Mouse (Mus musculus): ENCODE data around the gene Il6st. TPM values are rescaled to one million over a fixed set of nuclear protein-coding genes. Genes with fewer than 3 reads are reported as not detected.
A peak's percentile ranks its signal among the peaks of the same experiment; 100 is the strongest.

Gene Il6st
- polyA plus RNA-seq, 1 experiment: 65.0 TPM

- no peak overlapping the region for H3K4me3 ChIP-seq (ENCODE audit: low read depth, low read length)
- no peak overlapping the region for H3K9ac ChIP-seq (ENCODE audit: low read depth, poor library complexity, severe bottlenecking)
- no peaks in the 10 kb centered on the region for H3K9me3 ChIP-seq (replicated peaks; ENCODE audit: control insufficient read depth, insufficient read depth, low read length, poor library complexity, severe bottlenecking)
- H3K4me1 ChIP-seq (ENCODE audit: control insufficient read depth, insufficient read depth, low read length): no peaks in the 10 kb centered on the region
- no peaks in the 10 kb centered on the region for H3K27me3 ChIP-seq (ENCODE audit: control insufficient read depth, insufficient read depth, low read length, poor library complexity, severe bottlenecking)
- TF ChIP-seq EP300 (IDR thresholded peaks at IDR 0.05; ENCODE audit: insufficient read depth, low read depth, low read length) (no peak), CTCF (IDR thresholded peaks at IDR 0.05; ENCODE audit: low read depth, low read length) (peak; percentile 71), POLR2A (IDR thresholded peaks at IDR 0.05; ENCODE audit: insufficient read depth, low read length) (no peak)
- no peak overlapping the region for H3K27ac ChIP-seq (ENCODE audit: insufficient read depth, low read length)
- H3K36me3 ChIP-seq (ENCODE audit: control insufficient read depth, insufficient read depth, low read length, poor library complexity, severe bottlenecking): no peaks in the 10 kb centered on the region
Measured at GRCm38 (mm10) chr13:112529893-112530292, 66.0 kb downstream of the Il6st start.

GRCm38 (mm10) chr13:112532235-112532634 is 68.4 kb downstream of the Il6st start:
- TF ChIP-seq POLR2A (IDR thresholded peaks at IDR 0.05; ENCODE audit: insufficient read depth, low read length): no peak
- no peak for TF ChIP-seq EP300 (IDR thresholded peaks at IDR 0.05; ENCODE audit: insufficient read depth, low read depth, low read length)
- no peak for TF ChIP-seq CTCF (IDR thresholded peaks at IDR 0.05; ENCODE audit: low read depth, low read length)
- H3K4me3 ChIP-seq (ENCODE audit: low read depth, low read length): no peak overlapping the region
- no peaks in the 10 kb centered on the region for H3K27me3 ChIP-seq (ENCODE audit: control insufficient read depth, insufficient read depth, low read length, poor library complexity, severe bottlenecking)
- H3K9ac ChIP-seq (ENCODE audit: low read depth, poor library complexity, severe bottlenecking): no peak overlapping the region
- no peaks in the 10 kb centered on the region for H3K9me3 ChIP-seq (replicated peaks; ENCODE audit: control insufficient read depth, insufficient read depth, low read length, poor library complexity, severe bottlenecking)
- no peak overlapping the region for H3K27ac ChIP-seq (ENCODE audit: insufficient read depth, low read length)
- H3K4me1 ChIP-seq (ENCODE audit: control insufficient read depth, insufficient read depth, low read length): no peaks in the 10 kb centered on the region
- H3K36me3 ChIP-seq (ENCODE audit: control insufficient read depth, insufficient read depth, low read length, poor library complexity, severe bottlenecking): no peaks in the 10 kb centered on the region

- Histone ChIP-seq H3K9me3 (replicated peaks; ENCODE audit: control insufficient read depth, insufficient read depth, low read length, poor library complexity, severe bottlenecking) (no peaks in the 10 kb centered on the region), H3K27ac (ENCODE audit: insufficient read depth, low read length) (no peak overlapping the region), H3K4me1 (ENCODE audit: control insufficient read depth, insufficient read depth, low read length) (no peaks in the 10 kb centered on the region), H3K9ac (ENCODE audit: low read depth, poor library complexity, severe bottlenecking) (no peak overlapping the region), H3K27me3 (ENCODE audit: control insufficient read depth, insufficient read depth, low read length, poor library complexity, severe bottlenecking) (no peaks in the 10 kb centered on the region), H3K4me3 (ENCODE audit: low read depth, low read length) (no peak overlapping the region), H3K36me3 (ENCODE audit: control insufficient read depth, insufficient read depth, low read length, poor library complexity, severe bottlenecking) (no peaks in the 10 kb centered on the region)
- TF ChIP-seq POLR2A (IDR thresholded peaks at IDR 0.05; ENCODE audit: insufficient read depth, low read length) (no peak), CTCF (IDR thresholded peaks at IDR 0.05; ENCODE audit: low read depth, low read length) (no peak), EP300 (IDR thresholded peaks at IDR 0.05; ENCODE audit: insufficient read depth, low read depth, low read length) (no peak)
Measured at GRCm38 (mm10) chr13:112533556-112533955, 69.7 kb downstream of the Il6st start.

- Histone ChIP-seq H3K27ac (ENCODE audit: insufficient read depth, low read length) (no peak overlapping the region), H3K36me3 (ENCODE audit: control insufficient read depth, insufficient read depth, low read length, poor library complexity, severe bottlenecking) (no peaks in the 10 kb centered on the region), H3K9ac (ENCODE audit: low read depth, poor library complexity, severe bottlenecking) (no peak overlapping the region), H3K4me1 (ENCODE audit: control insufficient read depth, insufficient read depth, low read length) (no peaks in the 10 kb centered on the region), H3K9me3 (replicated peaks; ENCODE audit: control insufficient read depth, insufficient read depth, low read length, poor library complexity, severe bottlenecking) (no peaks in the 10 kb centered on the region), H3K27me3 (ENCODE audit: control insufficient read depth, insufficient read depth, low read length, poor library complexity, severe bottlenecking) (no peaks in the 10 kb centered on the region), H3K4me3 (ENCODE audit: low read depth, low read length) (no peak overlapping the region)
- no peak for TF ChIP-seq POLR2A (IDR thresholded peaks at IDR 0.05; ENCODE audit: insufficient read depth, low read length)
- TF ChIP-seq EP300 (IDR thresholded peaks at IDR 0.05; ENCODE audit: insufficient read depth, low read depth, low read length): no peak
- no peak for TF ChIP-seq CTCF (IDR thresholded peaks at IDR 0.05; ENCODE audit: low read depth, low read length)
Measured at GRCm38 (mm10) chr13:112536611-112537010, 72.7 kb downstream of the Il6st start.

GRCm38 (mm10) chr13:112537065-112537464 is 73.2 kb downstream of the Il6st start:
- TF ChIP-seq POLR2A (IDR thresholded peaks at IDR 0.05; ENCODE audit: insufficient read depth, low read length) (no peak), CTCF (IDR thresholded peaks at IDR 0.05; ENCODE audit: low read depth, low read length) (no peak), EP300 (IDR thresholded peaks at IDR 0.05; ENCODE audit: insufficient read depth, low read depth, low read length) (no peak)
- Histone ChIP-seq H3K27ac (ENCODE audit: insufficient read depth, low read length) (no peak overlapping the region), H3K36me3 (ENCODE audit: control insufficient read depth, insufficient read depth, low read length, poor library complexity, severe bottlenecking) (no peaks in the 10 kb centered on the region), H3K4me1 (ENCODE audit: control insufficient read depth, insufficient read depth, low read length) (no peaks in the 10 kb centered on the region), H3K27me3 (ENCODE audit: control insufficient read depth, insufficient read depth, low read length, poor library complexity, severe bottlenecking) (no peaks in the 10 kb centered on the region), H3K9ac (ENCODE audit: low read depth, poor library complexity, severe bottlenecking) (no peak overlapping the region), H3K4me3 (ENCODE audit: low read depth, low read length) (no peak overlapping the region), H3K9me3 (replicated peaks; ENCODE audit: control insufficient read depth, insufficient read depth, low read length, poor library complexity, severe bottlenecking) (no peaks in the 10 kb centered on the region)

GRCm38 (mm10) chr13:112540616-112541015 is 76.7 kb downstream of the Il6st start:
- TF ChIP-seq POLR2A (IDR thresholded peaks at IDR 0.05; ENCODE audit: insufficient read depth, low read length) (no peak), EP300 (IDR thresholded peaks at IDR 0.05; ENCODE audit: insufficient read depth, low read depth, low read length) (no peak), CTCF (IDR thresholded peaks at IDR 0.05; ENCODE audit: low read depth, low read length) (no peak)
- H3K9me3 ChIP-seq (replicated peaks; ENCODE audit: control insufficient read depth, insufficient read depth, low read length, poor library complexity, severe bottlenecking): no peaks in the 10 kb centered on the region
- no peaks in the 10 kb centered on the region for H3K36me3 ChIP-seq (ENCODE audit: control insufficient read depth, insufficient read depth, low read length, poor library complexity, severe bottlenecking)
- no peaks in the 10 kb centered on the region for H3K4me1 ChIP-seq (ENCODE audit: control insufficient read depth, insufficient read depth, low read length)
- H3K4me3 ChIP-seq (ENCODE audit: low read depth, low read length): no peak overlapping the region
- H3K9ac ChIP-seq (ENCODE audit: low read depth, poor library complexity, severe bottlenecking): no peak overlapping the region
- no peak overlapping the region for H3K27ac ChIP-seq (ENCODE audit: insufficient read depth, low read length)
- no peaks in the 10 kb centered on the region for H3K27me3 ChIP-seq (ENCODE audit: control insufficient read depth, insufficient read depth, low read length, poor library complexity, severe bottlenecking)
